Mouse (Mus musculus): Measurements from ENCODE around the gene Ttc23l.

GRCm38 (mm10) chr15:10593094-10593493 lies 34.6 kb upstream of the Ttc23l start:
- TF ChIP-seq GATA1 (IDR thresholded peaks at IDR 0.05; ENCODE audit: borderline replicate concordance, low read length) (no peak), TAL1 (conservative IDR thresholded peaks at IDR 0.05; ENCODE audit: low read depth, low read length) (no peak), CTCF (IDR thresholded peaks at IDR 0.05; ENCODE audit: low read depth, low read length) (no peak), POLR2AphosphoS5 (IDR thresholded peaks at IDR 0.05; ENCODE audit: insufficient replicate concordance, low read depth, low read length) (no peak)

Data from G1E (cell line).